Mouse (Mus musculus) liver, postnatal 0 days (tissue): ENCODE results near the gene Ugt2b37.

Experiments
- CTCF ChIP-seq: sonication (generic); IDR thresholded peaks from 2 replicates; pipeline ENCODE4 v1.5.1; 2016; ENCODE audit warnings: antibody characterized with exemption, low read depth
- EP300 ChIP-seq: IDR thresholded peaks from 2 replicates; pipeline ENCODE4 v1.6.1; 2016; ENCODE audit warnings: antibody characterized with exemption, low read depth, mild to moderate bottlenecking

- TF ChIP-seq EP300 (no peak), CTCF (no peak)
These were observed 21.0 kb upstream of the Ugt2b37 start for GRCm38 (mm10) chr5:87275581-87275980.
